Mouse (Mus musculus) cerebellum, adult 9-11 months (tissue): Measurements from ENCODE around the gene Ankdd1a.

Experiments used
- DNase-seq: peaks from one replicate; pipeline ENCODE4 v3.0.0; 2022

Ankdd1a gene

GRCm38 (mm10) chr9:65541126-65542068 lies 21.4 kb upstream of the Ankdd1a start:
- DNase-seq = no peak

DNA sequence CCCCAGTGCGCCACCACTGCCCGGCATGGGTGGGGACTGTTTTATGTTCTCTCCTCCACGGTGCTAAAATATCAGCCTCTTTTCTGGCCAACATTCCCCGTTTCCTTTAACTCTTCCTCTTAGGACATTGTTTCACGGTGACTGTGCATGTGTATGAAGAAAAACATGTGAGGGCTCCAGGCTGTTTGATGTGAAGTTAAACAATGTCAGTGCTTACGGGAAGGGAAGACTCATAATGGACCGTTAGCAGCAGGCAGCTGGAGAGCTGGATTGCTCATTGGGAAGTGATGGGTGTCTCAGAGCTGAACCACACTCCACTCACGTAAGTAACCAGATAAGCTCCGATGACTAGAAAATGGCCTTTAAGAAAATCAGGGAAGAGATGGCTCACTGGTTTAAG lies 19.7 kb upstream of the Ankdd1a start:
- no peak for DNase-seq

DNA sequence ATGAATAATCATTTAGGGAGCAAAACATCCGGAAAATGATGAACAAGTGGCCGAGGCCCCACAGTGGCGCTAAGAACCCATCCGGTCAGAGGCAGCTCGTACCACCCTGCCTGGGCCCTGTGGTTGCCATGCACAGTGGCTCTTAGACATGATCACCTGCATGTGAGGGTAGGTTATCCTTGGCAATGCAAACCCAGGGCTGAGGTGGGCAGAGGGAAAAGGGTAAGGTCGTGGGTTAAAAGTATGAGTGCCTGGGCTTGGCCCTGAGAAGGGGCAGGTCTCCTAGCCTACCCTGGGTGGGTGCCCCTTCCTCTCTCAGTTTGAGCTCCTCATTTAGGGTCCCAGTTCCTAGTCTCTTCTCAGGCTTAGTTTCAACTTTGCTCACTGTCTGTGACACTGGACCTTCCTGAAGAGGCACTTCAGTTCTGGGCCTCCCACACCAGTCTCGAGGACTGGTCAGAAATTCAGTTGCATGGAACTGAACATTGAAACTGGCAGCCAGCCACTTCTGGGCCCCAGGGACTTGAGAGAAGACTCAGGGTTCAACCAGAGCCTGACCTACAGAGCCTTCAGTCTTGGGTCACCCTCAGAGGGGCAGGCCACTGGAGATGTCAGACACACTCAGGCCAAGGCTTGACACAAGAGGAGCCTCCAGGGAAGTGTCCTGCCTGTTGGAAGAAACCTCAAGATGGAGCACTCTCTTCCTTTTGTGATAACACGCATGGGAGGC lies 18.1 kb upstream of the Ankdd1a start:
- no peak for DNase-seq

- DNase-seq = no peak
Observed at GRCm38 (mm10) chr9:65536491-65536890, 16.5 kb upstream of the Ankdd1a start.

- no peak for DNase-seq
Observed at GRCm38 (mm10) chr9:65535789-65536469, 15.9 kb upstream of the Ankdd1a start.

DNA sequence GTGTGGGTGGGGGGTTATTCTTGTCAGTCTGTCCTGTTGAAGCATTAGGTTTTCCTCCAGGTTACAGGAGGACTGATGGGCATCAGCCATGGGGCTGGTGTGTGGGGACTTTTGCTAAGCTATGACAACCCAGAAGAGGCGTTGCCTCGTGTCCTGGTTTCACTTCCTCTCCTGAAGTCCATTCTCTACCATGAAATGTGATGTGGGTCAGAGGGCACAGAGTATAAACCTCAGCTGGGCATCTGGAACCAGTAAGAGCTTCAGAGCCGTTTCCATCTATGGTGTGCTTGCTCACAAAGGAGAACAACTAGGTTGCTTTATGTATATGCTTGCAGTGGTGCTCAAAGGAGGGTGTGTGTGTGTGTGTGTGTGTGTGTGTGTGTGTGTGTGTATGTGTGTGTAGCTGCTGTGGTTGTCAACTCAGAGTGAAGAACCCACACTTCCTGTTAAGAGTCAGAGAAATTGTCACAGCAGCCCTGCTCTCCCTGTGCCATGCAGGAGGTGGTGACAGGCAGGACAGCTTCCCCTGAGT lies 15.3 kb upstream of the Ankdd1a start:
- DNase-seq = no peak

DNA sequence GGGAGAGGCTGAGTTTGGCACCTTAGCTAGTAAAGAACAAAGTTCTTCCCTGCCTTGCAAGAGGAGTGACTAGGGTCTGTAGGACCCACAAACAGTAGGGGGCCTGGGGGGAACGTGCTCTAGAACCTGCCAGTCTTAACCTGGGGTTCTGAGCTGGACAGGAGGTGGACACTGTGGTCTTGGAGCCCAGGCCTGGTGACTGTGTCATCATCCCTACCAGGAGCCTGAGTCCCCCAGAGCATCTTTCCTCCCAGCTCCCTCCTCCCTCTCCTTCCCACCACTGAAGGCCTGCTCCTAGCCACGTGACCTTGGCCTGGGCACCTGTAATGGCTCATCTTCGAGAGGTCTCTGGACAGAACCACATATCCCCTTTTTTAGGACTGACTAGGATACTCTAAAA lies 14.1 kb upstream of the Ankdd1a start:
- no peak for DNase-seq

DNA sequence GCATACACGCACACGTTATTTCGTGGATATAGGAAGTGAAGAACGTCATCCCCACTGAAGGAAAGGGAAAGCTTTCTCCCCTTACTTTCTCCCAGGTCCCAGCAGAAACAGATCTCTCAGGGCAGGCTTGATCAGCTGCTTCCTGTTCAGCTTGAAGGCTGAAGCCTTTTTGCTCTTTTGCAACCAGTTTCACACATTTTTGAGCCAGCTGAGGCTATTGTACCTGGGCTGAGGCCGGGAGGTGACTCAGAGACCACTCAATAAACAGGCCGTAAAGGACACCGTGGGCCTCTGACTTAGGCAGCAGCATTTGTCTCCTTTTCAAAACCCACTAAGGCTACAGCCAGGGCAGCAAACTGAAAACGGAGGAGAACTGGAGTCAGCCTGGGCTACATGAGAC lies 13.0 kb upstream of the Ankdd1a start:
- no peak for DNase-seq

DNA sequence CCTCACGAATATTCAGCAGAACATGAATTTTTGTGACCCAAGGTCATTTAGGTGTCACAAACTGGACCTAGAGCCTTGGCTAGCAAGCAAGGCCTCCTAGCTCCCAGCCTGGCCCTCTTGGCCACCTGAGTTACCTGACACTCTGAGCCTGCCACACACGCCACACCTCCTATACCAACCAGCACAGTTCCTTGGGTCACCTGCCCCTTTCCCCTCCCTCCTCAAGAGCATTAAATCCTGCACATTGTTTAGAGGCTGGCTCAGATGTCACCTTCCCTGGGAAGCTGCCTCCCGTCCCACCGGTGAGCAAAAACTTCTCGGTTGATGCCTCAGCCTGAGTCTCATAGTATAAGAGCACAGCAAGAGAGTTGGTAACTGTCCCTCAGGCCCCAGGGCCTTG lies 11.3 kb upstream of the Ankdd1a start:
- no peak for DNase-seq

DNA sequence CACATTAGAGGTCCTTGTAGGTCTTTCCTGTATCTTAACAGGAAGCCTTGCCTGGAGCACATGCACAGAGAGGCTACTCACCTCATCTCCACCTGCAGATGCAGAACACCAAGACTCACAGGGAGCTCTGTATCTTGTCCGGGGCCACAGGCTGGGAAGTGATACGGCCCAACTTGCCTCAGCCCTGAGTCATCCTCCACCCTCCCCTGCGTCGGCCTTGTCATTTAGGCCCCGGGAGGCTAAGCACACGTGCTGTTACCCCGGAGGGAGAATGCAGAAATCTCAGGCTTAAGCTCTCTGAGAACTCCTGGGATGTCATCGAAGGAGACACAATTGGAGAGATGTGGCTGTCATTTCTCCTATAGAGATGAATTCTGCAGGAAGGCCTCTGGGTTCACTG lies 9.7 kb upstream of the Ankdd1a start:
- no peak for DNase-seq

GRCm38 (mm10) chr9:65528417-65529038 lies 8.5 kb upstream of the Ankdd1a start:
- DNase-seq = no peak

GRCm38 (mm10) chr9:65525445-65526195 lies 5.6 kb upstream of the Ankdd1a start:
- DNase-seq = no peak

- peak; percentile 71 for DNase-seq
Observed at GRCm38 (mm10) chr9:65523611-65524364, 3.8 kb upstream of the Ankdd1a start.

DNA sequence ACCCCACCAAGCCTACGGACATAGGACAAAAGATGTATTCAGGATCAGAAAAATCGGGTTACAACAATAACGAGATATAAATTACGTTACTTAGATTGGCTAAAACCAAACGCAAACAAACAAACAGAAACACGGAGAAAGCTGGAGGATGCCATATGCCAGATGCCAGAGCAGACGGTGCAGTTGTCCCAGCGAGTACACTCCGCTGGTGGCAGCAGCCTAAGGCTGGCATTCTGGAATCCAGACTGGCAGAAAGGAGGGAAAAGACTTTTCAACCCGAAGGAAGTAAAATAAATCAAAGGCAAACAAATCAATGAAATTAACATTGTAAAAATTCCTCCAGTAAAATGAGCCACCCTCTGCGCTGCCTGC lies 498 bp upstream of the Ankdd1a start:
- DNase-seq = peak; percentile 24

DNA sequence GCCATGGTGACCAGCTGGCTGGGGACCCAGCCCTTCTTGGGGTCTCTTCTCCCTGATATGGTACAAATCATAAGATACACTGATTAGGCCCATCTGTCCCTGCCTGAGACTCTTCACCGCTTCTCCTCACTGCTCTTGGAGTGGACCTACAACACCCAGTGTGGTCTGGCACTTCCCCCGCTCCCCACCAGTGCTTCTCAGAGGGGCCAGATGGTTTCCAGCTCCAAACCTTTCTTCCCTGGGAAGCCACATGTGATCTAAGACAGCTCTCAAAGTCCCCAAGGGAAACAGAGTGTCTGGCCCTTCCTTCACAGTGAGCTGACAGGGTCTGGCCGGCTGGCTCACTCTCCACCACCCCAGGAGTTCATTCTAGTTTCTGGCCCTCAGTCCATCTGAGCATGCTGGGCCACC lies 5.1 kb downstream of the Ankdd1a start:
- DNase-seq = peak; percentile 78

GRCm38 (mm10) chr9:65514431-65514830 lies 5.6 kb downstream of the Ankdd1a start:
- no peak for DNase-seq

DNA sequence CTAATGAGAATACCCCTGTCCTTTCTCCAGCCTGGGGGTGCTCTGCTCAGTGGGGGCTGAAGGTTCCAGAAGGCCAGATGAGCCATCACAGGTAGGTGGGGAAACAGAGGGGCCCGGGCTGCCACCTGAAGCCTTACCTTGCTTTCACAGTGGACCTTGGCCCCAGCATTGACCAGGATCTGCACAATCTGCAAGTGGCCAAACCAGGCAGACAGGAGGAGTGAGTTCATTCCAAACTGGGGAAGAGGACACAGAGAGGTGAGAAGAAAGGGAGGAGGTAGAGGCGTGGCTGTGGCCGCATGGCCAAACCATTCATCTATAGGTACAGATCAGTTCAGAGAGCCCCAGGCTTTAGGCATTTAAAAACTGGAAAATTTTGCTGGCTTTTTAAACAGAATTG lies 7.5 kb downstream of the Ankdd1a start:
- DNase-seq = no peak

- DNase-seq = no peak
Observed at GRCm38 (mm10) chr9:65508449-65508848, 11.5 kb downstream of the Ankdd1a start.

DNA sequence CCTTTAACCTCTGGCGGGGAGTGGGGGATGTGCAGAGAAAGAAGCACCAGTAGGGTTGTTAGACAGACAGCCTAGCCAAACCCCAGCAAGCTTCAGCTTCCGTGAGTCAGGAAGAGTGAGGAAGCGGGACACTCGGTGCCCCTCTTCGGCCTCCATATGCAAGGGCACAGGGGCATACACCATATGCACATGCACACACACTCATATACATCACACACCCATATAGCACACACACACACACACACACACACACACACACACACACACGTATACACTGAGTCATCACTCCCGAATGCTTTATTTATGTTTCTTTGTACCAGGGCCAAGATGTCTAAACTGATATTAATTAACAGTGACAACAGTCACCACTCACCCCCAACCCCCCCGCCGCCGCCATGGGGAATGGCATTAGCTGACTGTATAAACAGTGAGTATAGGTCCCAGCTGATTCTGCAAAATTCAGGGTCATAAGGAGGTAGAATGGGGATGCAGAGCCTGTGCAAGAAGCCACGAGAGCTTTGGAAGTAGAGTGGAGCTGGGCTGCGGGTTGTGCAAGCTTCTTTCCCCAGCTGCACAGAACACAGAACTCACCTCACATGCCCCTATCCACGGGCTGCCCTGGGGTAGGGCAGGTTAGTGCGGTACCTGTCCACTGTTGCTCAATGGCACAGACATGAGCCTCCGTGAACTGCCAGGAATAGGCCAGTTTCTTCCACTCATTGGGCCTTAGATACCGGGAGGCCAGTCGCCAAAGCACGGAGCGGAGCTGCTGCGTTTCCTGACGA lies 17.1 kb downstream of the Ankdd1a start:
- DNase-seq = no peak

DNA sequence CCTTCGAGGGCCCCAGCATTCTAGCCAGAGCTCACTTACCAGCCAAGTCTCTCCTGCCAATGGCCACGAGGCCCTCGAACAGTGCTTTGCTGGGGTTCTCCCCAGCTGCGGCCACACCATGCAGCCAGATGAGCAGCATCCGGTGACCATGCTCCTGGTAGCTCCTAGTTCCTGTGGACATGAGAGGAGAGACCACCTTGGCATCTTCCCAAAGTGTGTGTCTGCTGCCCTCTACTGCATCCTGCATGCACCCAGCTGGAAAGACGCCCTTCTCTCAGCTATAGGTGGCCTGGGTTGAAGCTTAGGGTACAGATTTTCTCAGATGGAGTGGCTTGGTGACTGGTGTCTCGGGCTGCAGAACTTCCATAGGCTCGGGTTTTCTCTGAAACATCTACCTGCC lies 17.8 kb downstream of the Ankdd1a start:
- no peak for DNase-seq

DNA sequence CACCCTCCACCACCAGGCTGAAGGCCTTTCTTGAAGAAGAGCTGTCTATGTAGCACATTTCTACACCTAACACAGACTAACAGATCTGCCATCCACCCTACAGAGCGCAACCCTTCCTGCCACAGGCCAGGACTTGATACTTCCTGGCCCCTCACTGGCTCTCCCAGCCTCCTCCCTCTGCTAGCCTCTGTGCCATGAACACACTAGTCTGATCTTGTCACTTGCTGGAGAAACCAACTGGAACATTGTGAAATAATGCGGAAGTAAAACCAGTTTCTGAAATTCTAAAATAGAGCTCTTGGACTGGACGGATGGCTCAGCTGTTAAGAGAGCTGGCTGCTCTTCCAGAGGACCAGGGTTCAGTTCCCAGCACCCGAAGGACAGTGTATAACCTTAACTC lies 27.1 kb downstream of the Ankdd1a start:
- no peak for DNase-seq
